Mouse (Mus musculus): ENCODE measurements at regions not wholly inside any gene's neighbourhood (a gene's known extent, or its start where the extent isn't known, plus 50 kb on each side); places are given as distances from the start of the nearest gene placed in this dataset.

GRCm38 (mm10) chr5:21109030-21109429, 53.3 kb upstream of the Ptpn12 start:
- ATAC-seq (replicated peaks; ENCODE audit: poor library complexity, severe bottlenecking): no peak

- ATAC-seq (replicated peaks; ENCODE audit: poor library complexity, severe bottlenecking): peak; percentile 77
These were observed 57.7 kb upstream of the Ptpn12 start for GRCm38 (mm10) chr5:21113377-21113776.

- ATAC-seq (replicated peaks; ENCODE audit: poor library complexity, severe bottlenecking): peak; percentile 94
These were observed 59.8 kb upstream of the Ptpn12 start for GRCm38 (mm10) chr5:21115552-21115951.

DNA sequence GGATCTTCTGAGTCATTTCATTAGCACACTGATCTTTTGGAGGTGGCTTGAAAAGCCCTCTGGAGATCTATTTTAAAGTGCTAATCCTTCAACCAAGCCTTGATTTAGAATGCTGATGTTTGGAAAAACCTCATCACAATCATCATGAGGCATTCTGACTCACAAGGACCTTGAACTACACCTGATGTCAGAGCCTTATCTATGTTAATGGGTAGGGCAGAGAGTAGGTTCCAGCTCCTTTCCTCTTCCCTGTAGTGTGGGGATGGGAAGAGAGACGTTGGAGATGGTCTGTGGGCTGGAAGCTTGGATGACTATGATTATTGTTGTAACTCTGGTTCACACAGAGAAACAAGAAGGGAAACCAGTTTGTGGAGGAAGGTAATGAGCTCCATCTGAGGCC, 63.0 kb upstream of the Gsap start:
- ATAC-seq (replicated peaks; ENCODE audit: poor library complexity, severe bottlenecking): 0 out of 2 replicates have a peak, but pooled peaks have one; percentile 17

GRCm38 (mm10) chr5:21125085-21125484, 61.0 kb upstream of the Gsap start:
- no peak for ATAC-seq (replicated peaks; ENCODE audit: poor library complexity, severe bottlenecking)

GRCm38 (mm10) chr5:21131173-21131572, 54.9 kb upstream of the Gsap start:
- peak; percentile 89 for ATAC-seq (replicated peaks; ENCODE audit: poor library complexity, severe bottlenecking)

- peak; percentile 85 for ATAC-seq (replicated peaks; ENCODE audit: poor library complexity, severe bottlenecking)
These were observed 54.1 kb upstream of the Gsap start for GRCm38 (mm10) chr5:21131943-21132342.

GRCm38 (mm10) chr5:21135476-21135875, 50.6 kb upstream of the Gsap start:
- ATAC-seq (replicated peaks; ENCODE audit: poor library complexity, severe bottlenecking): no peak

DNA sequence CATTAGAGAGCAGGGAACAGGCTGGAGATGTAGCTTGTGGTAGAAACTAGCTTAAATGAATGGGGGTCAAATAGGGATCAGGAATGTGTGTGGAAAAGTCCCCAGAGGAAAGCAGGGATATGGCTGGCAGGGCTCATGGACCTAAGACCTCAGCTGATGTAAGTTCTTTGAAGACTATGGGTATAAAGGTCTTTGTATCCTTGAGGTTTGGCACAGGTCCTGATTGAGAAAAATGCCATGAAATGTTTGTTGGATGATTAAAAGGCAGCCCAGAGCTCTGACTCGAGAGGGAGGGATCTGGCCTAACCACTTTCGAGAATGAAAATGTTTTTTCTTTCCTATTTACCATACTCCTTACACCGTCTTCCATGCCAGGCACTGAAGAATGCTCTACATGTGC, 50.0 kb upstream of the Gsap start:
- no peak for ATAC-seq (replicated peaks; ENCODE audit: poor library complexity, severe bottlenecking)
